Mouse (Mus musculus): Measurements from ENCODE around the gene Eif6. TPM values are rescaled to one million over a fixed set of nuclear protein-coding genes. Genes with fewer than 3 reads are reported as not detected.

Eif6 gene
- polyA plus RNA-seq, 1 experiment from 2014 or later, result 164 TPM

GRCm38 (mm10) chr2:155805925-155806255, 20.8 kb downstream of the Eif6 start:
- no peak overlapping the region for H3K9ac ChIP-seq
- no peak overlapping the region for H3K4me2 ChIP-seq
- no peak overlapping the region for H3K27ac ChIP-seq
- ATAC-seq, result no peak
- H3K9me3 ChIP-seq (replicated peaks), result no peaks in the 10 kb centered on the region
- H3K27me3 ChIP-seq, result no peaks in the 10 kb centered on the region
- 0 out of 2 replicates have a peak, but pooled peaks cover 11% of the 10 kb centered on the region for H3K36me3 ChIP-seq (ENCODE audit: poor library complexity, severe bottlenecking)
- no peak overlapping the region for H3K4me3 ChIP-seq
- 89% methylated on average over 6 of the region's 6 CpGs for WGBS
- peaks cover 6% of the 10 kb centered on the region; the same call in 1 of the 2 replicates for H3K4me1 ChIP-seq

- Histone ChIP-seq H3K27me3 (no peaks in the 10 kb centered on the region), H3K4me1 (peaks cover 6% of the 10 kb centered on the region; the same call in 1 of the 2 replicates), H3K4me2 (no peak overlapping the region), H3K9me3 (replicated peaks) (no peaks in the 10 kb centered on the region), H3K27ac (no peak overlapping the region), H3K9ac (no peak overlapping the region), H3K36me3 (ENCODE audit: poor library complexity, severe bottlenecking) (0 out of 2 replicates have a peak, but pooled peaks cover 14% of the 10 kb centered on the region), H3K4me3 (no peak overlapping the region)
- WGBS, result 53% methylated on average over 6 of the region's 6 CpGs
- ATAC-seq, result no peak
Measured at GRCm38 (mm10) chr2:155805231-155805924, 21.3 kb downstream of the Eif6 start.

- Histone ChIP-seq H3K9ac (no peak overlapping the region), H3K27ac (no peak overlapping the region), H3K4me2 (no peak overlapping the region), H3K4me1 (peaks cover 6% of the 10 kb centered on the region; the same call in 1 of the 2 replicates), H3K9me3 (replicated peaks) (no peaks in the 10 kb centered on the region), H3K27me3 (no peaks in the 10 kb centered on the region), H3K36me3 (ENCODE audit: poor library complexity, severe bottlenecking) (peaks cover 19% of the 10 kb centered on the region), H3K4me3 (no peak overlapping the region)
- WGBS, result 79% methylated on average over 5 of the region's 5 CpGs
- ATAC-seq, result no peak
Measured at GRCm38 (mm10) chr2:155804053-155804452, 22.7 kb downstream of the Eif6 start.

- 55% methylated on average over 3 of the region's 3 CpGs for WGBS
- no peaks in the 10 kb centered on the region for H3K9me3 ChIP-seq (replicated peaks)
- no peak overlapping the region for H3K27ac ChIP-seq
Measured at GRCm38 (mm10) chr2:155802761-155803160, 24.0 kb downstream of the Eif6 start.

GRCm38 (mm10) chr2:155798613-155799012, 28.1 kb downstream of the Eif6 start:
- WGBS, result 63% methylated on average over 3 of the region's 3 CpGs
- peaks cover 23% of the 10 kb centered on the region for H3K36me3 ChIP-seq (ENCODE audit: poor library complexity, severe bottlenecking)
- H3K9ac ChIP-seq, result no peak overlapping the region
- no peak overlapping the region for H3K27ac ChIP-seq
- no peaks in the 10 kb centered on the region for H3K4me1 ChIP-seq
- no peak overlapping the region for H3K4me2 ChIP-seq
- H3K9me3 ChIP-seq (replicated peaks), result no peaks in the 10 kb centered on the region
- ATAC-seq, result no peak
- no peak overlapping the region for H3K4me3 ChIP-seq
- no peaks in the 10 kb centered on the region for H3K27me3 ChIP-seq

More at GRCm38 (mm10) chr2:155802761-155803160, 24.0 kb downstream of the Eif6 start:
- Histone ChIP-seq H3K4me3 (no peak overlapping the region), H3K4me1 (peaks cover 6% of the 10 kb centered on the region; the same call in 1 of the 2 replicates), H3K4me2 (no peak overlapping the region), H3K9ac (no peak overlapping the region), H3K27me3 (no peaks in the 10 kb centered on the region), H3K36me3 (ENCODE audit: poor library complexity, severe bottlenecking) (peaks cover 19% of the 10 kb centered on the region)
- no peak for ATAC-seq

GRCm38 (mm10) chr2:155794674-155795445, 31.9 kb downstream of the Eif6 start:
- Histone ChIP-seq H3K27ac (no peak overlapping the region), H3K36me3 (ENCODE audit: poor library complexity, severe bottlenecking) (peaks cover 7% of the 10 kb centered on the region), H3K4me3 (no peak overlapping the region), H3K27me3 (no peaks in the 10 kb centered on the region), H3K9me3 (replicated peaks) (no peaks in the 10 kb centered on the region), H3K4me2 (no peak overlapping the region), H3K9ac (no peak overlapping the region), H3K4me1 (no peaks in the 10 kb centered on the region)
- ATAC-seq, result no peak
- 91% methylated on average over 12 of the region's 12 CpGs for WGBS

GRCm38 (mm10) chr2:155792899-155793298, 33.8 kb downstream of the Eif6 start:
- no peaks in the 10 kb centered on the region for H3K27me3 ChIP-seq
- no peak overlapping the region for H3K9ac ChIP-seq
- peaks cover 4% of the 10 kb centered on the region; the same call in 1 of the 2 replicates for H3K36me3 ChIP-seq (ENCODE audit: poor library complexity, severe bottlenecking)
- H3K4me3 ChIP-seq, result no peak overlapping the region
- H3K9me3 ChIP-seq (replicated peaks), result no peaks in the 10 kb centered on the region
- no peaks in the 10 kb centered on the region for H3K4me1 ChIP-seq
- no peak overlapping the region for H3K27ac ChIP-seq
- peak overlapping the region; percentile 22 for H3K4me2 ChIP-seq
- no peak for ATAC-seq
- WGBS, result 27% methylated on average over 12 of the region's 12 CpGs

- H3K36me3 ChIP-seq (ENCODE audit: poor library complexity, severe bottlenecking), result no peaks in the 10 kb centered on the region
- H3K27ac ChIP-seq, result 0 out of 2 replicates have a peak overlapping the region, but pooled peaks have one; percentile 37
- H3K9me3 ChIP-seq (replicated peaks), result no peaks in the 10 kb centered on the region
- H3K27me3 ChIP-seq, result no peaks in the 10 kb centered on the region
- peak; percentile 19; the same call in 1 of the 2 replicates for ATAC-seq
- no peaks in the 10 kb centered on the region for H3K4me1 ChIP-seq
- WGBS, result 78% methylated on average over 18 of the region's 18 CpGs
- no peak overlapping the region for H3K9ac ChIP-seq
- H3K4me3 ChIP-seq, result no peak overlapping the region
- H3K4me2 ChIP-seq, result no peak overlapping the region
Measured at GRCm38 (mm10) chr2:155787949-155788931, 38.5 kb downstream of the Eif6 start.

- Histone ChIP-seq H3K4me1 (no peaks in the 10 kb centered on the region), H3K9ac (no peak overlapping the region), H3K27ac (no peak overlapping the region), H3K36me3 (ENCODE audit: poor library complexity, severe bottlenecking) (no peaks in the 10 kb centered on the region), H3K4me3 (no peak overlapping the region), H3K9me3 (replicated peaks) (no peaks in the 10 kb centered on the region), H3K27me3 (no peaks in the 10 kb centered on the region), H3K4me2 (no peak overlapping the region)
- 79% methylated on average over 5 of the region's 5 CpGs for WGBS
- no peak for ATAC-seq
Measured at GRCm38 (mm10) chr2:155786905-155787304, 39.8 kb downstream of the Eif6 start.

- WGBS, result 78% methylated on average over 6 of the region's 6 CpGs
- no peak for ATAC-seq
- H3K9ac ChIP-seq, result no peak overlapping the region
- H3K4me3 ChIP-seq, result no peak overlapping the region
- H3K36me3 ChIP-seq (ENCODE audit: poor library complexity, severe bottlenecking), result no peaks in the 10 kb centered on the region
- no peak overlapping the region for H3K27ac ChIP-seq
- H3K9me3 ChIP-seq (replicated peaks), result no peaks in the 10 kb centered on the region
- H3K27me3 ChIP-seq, result no peaks in the 10 kb centered on the region
- no peak overlapping the region for H3K4me2 ChIP-seq
- H3K4me1 ChIP-seq, result 0 out of 2 replicates have a peak, but pooled peaks cover 2% of the 10 kb centered on the region
Measured at GRCm38 (mm10) chr2:155784534-155784933, 42.2 kb downstream of the Eif6 start.

GRCm38 (mm10) chr2:155779506-155779905, 47.2 kb downstream of the Eif6 start:
- Histone ChIP-seq H3K4me3 (no peak overlapping the region), H3K4me1 (peaks cover 28% of the 10 kb centered on the region), H3K9ac (no peak overlapping the region), H3K36me3 (ENCODE audit: poor library complexity, severe bottlenecking) (no peaks in the 10 kb centered on the region), H3K27me3 (peaks cover 29% of the 10 kb centered on the region), H3K27ac (no peak overlapping the region), H3K9me3 (replicated peaks) (no peaks in the 10 kb centered on the region), H3K4me2 (no peak overlapping the region)
- WGBS, result 88% methylated on average over 3 of the region's 3 CpGs
- no peak for ATAC-seq
